Mouse (Mus musculus): ENCODE data around the gene Cyb5r1.
"Not testable (repeated sequence)": the region's sequence is repeated elsewhere in the genome, so short reads cannot be mapped to it uniquely, and the experiment has no call there.

GRCm38 (mm10) chr1:134443288-134443687 is 37.9 kb downstream of the Cyb5r1 start:
- not testable (repeated sequence) for TF ChIP-seq EP300 (optimal IDR thresholded peaks at IDR 0.05); CTCF (IDR thresholded peaks at IDR 0.05; ENCODE audit: low read depth)

Data from stomach, postnatal 0 days (tissue).